Mouse (Mus musculus) stomach, embryonic 14.5 days (tissue): ENCODE measurements around the gene Tyro3. TPM values are rescaled to one million over a fixed set of nuclear protein-coding genes. Genes with fewer than 3 reads are reported as not detected.

Experiments
- ATAC-seq: fragments of 200-750 bp; cut with Nextera tagmentation; 2 replicates; pipeline ENCODE4 v1.8.0; 2017; ENCODE audit warnings: low read depth, moderate TSS enrichment; ENCODE audit not compliant: insufficient number of reproducible peaks, insufficient read depth, low FRiP score
- H3K27ac ChIP-seq: fragments of 300-500 bp; sonication (generic); 2 replicates; pipeline ENCODE4 v1.5.1; 2014; ENCODE audit warnings: mild to moderate bottlenecking, low read length, moderate library complexity, mixed read lengths
- H3K27me3 ChIP-seq: fragments of 300-500 bp; sonication (generic); 2 replicates; pipeline ENCODE4 v1.6.1; 2014; ENCODE audit warnings: low read length, control low read depth, mixed read lengths; ENCODE audit not compliant: control insufficient read depth, insufficient read depth
- H3K36me3 ChIP-seq: fragments of 300-500 bp; sonication (generic); 2 replicates; pipeline ENCODE4 v1.6.1; 2014; ENCODE audit warnings: mild to moderate bottlenecking, control low read depth, low read length, moderate library complexity, mixed read lengths; ENCODE audit not compliant: control insufficient read depth, insufficient read depth
- H3K4me1 ChIP-seq: fragments of 300-500 bp; sonication (generic); 2 replicates; pipeline ENCODE4 v1.6.1; 2014; ENCODE audit warnings: low read length, control low read depth, mixed read lengths; ENCODE audit not compliant: control insufficient read depth, insufficient read depth
- H3K4me2 ChIP-seq: fragments of 300-500 bp; sonication (generic); replicated peaks from 2 replicates; pipeline ENCODE4 v1.6.1; 2014; ENCODE audit warnings: low read depth, low read length, control low read depth
- H3K4me3 ChIP-seq: fragments of 300-500 bp; sonication (generic); 2 replicates; pipeline ENCODE4 v1.5.1; 2014; ENCODE audit warnings: low read depth, low read length, control low read depth
- H3K9ac ChIP-seq: fragments of 300-500 bp; sonication (generic); replicated peaks from 2 replicates; pipeline ENCODE4 v1.6.1; 2014; ENCODE audit warnings: low read depth, mild to moderate bottlenecking, control low read depth, low read length, moderate library complexity, mixed read lengths
- H3K9me3 ChIP-seq: fragments of 300-500 bp; sonication (generic); 2 replicates; pipeline ENCODE4 v1.6.1; 2016; ENCODE audit warnings: low read depth, low read length, control low read depth; ENCODE audit not compliant: control insufficient read depth
- WGBS: fragments of 180-500 bp; shearing (Covaris S2); extraction: QIAGEN DNeasy Blood & Tissue Kit; methylation state at CpG from one replicate; pipeline ENCODE4 v1.1.7; 2014; 5-methylcytosine and 5-hydroxymethylcytosine counted together
- polyA plus RNA-seq: library from polyadenylated mRNA; unstranded; fragments of >200 nt; fragmentation: Nextera tagmentation; extraction: Ambion mirVana; gene quantifications from 2 replicates; pipeline ENCODE4 v1.2.1, GENCODE M21; 2014

Tyro3 gene
- polyA plus RNA-seq, 1 experiment from 2014 or later = 27.2 TPM

- no peak for ATAC-seq
- H3K9ac ChIP-seq = no peak overlapping the region
- no peaks in the 10 kb centered on the region for H3K9me3 ChIP-seq
- H3K27ac ChIP-seq = no peak overlapping the region
- H3K36me3 ChIP-seq = peaks cover 37% of the 10 kb centered on the region
- H3K4me2 ChIP-seq = no peak overlapping the region
- WGBS = 84% methylated on average over 12 of the region's 12 CpGs
- H3K4me3 ChIP-seq = no peak overlapping the region
- H3K27me3 ChIP-seq = no peaks in the 10 kb centered on the region
- H3K4me1 ChIP-seq = peaks cover 6% of the 10 kb centered on the region; the same call in 1 of the 2 replicates
These were observed 13.4 kb downstream of the Tyro3 start for GRCm38 (mm10) chr2:119810890-119811289.

- Histone ChIP-seq H3K9me3 (no peaks in the 10 kb centered on the region), H3K4me2 (no peak overlapping the region), H3K9ac (no peak overlapping the region), H3K36me3 (peaks cover 36% of the 10 kb centered on the region), H3K4me3 (no peak overlapping the region), H3K27ac (no peak overlapping the region), H3K4me1 (0 out of 2 replicates have a peak, but pooled peaks cover 6% of the 10 kb centered on the region), H3K27me3 (no peaks in the 10 kb centered on the region)
- ATAC-seq = no peak
- WGBS = 89% methylated on average over 14 of the region's 14 CpGs
These were observed 14.1 kb downstream of the Tyro3 start for GRCm38 (mm10) chr2:119811490-119812146.

GRCm38 (mm10) chr2:119814376-119814933 lies 16.9 kb downstream of the Tyro3 start:
- H3K36me3 ChIP-seq = peaks cover 42% of the 10 kb centered on the region
- no peak overlapping the region for H3K27ac ChIP-seq

GRCm38 (mm10) chr2:119816611-119817010 lies 19.1 kb downstream of the Tyro3 start:
- H3K36me3 ChIP-seq = peaks cover 29% of the 10 kb centered on the region
- WGBS = 91% methylated on average over 13 of the region's 13 CpGs

More at GRCm38 (mm10) chr2:119814376-119814933, 16.9 kb downstream of the Tyro3 start:
- Histone ChIP-seq H3K9ac (no peak overlapping the region), H3K4me1 (no peaks in the 10 kb centered on the region), H3K4me3 (no peak overlapping the region), H3K9me3 (no peaks in the 10 kb centered on the region), H3K27me3 (no peaks in the 10 kb centered on the region), H3K4me2 (no peak overlapping the region)
- WGBS = 58% methylated on average over 7 of the region's 7 CpGs
- no peak for ATAC-seq

GRCm38 (mm10) chr2:119817047-119817446 lies 19.5 kb downstream of the Tyro3 start:
- ATAC-seq = 0 out of 2 replicates have a peak, but pooled peaks have one; percentile 10
- Histone ChIP-seq H3K36me3 (peaks cover 25% of the 10 kb centered on the region), H3K4me3 (no peak overlapping the region), H3K27ac (no peak overlapping the region), H3K4me2 (no peak overlapping the region), H3K4me1 (no peaks in the 10 kb centered on the region), H3K9me3 (no peaks in the 10 kb centered on the region), H3K27me3 (no peaks in the 10 kb centered on the region), H3K9ac (no peak overlapping the region)
- WGBS = 84% methylated on average over 5 of the region's 5 CpGs

More at GRCm38 (mm10) chr2:119816611-119817010, 19.1 kb downstream of the Tyro3 start:
- no peak overlapping the region for H3K4me2 ChIP-seq
- no peaks in the 10 kb centered on the region for H3K4me1 ChIP-seq
- no peak overlapping the region for H3K27ac ChIP-seq
- no peak for ATAC-seq
- H3K9ac ChIP-seq = no peak overlapping the region
- no peaks in the 10 kb centered on the region for H3K27me3 ChIP-seq
- H3K9me3 ChIP-seq = no peaks in the 10 kb centered on the region
- H3K4me3 ChIP-seq = no peak overlapping the region

GRCm38 (mm10) chr2:119818668-119819272 lies 21.2 kb downstream of the Tyro3 start:
- H3K4me3 ChIP-seq = no peak overlapping the region
- peak overlapping the region; percentile 41; the same call in 1 of the 2 replicates for H3K27ac ChIP-seq
- no peaks in the 10 kb centered on the region for H3K4me1 ChIP-seq
- peaks cover 17% of the 10 kb centered on the region for H3K36me3 ChIP-seq
- no peak overlapping the region for H3K9ac ChIP-seq
- WGBS = 33% methylated on average over 9 of the region's 9 CpGs
- no peaks in the 10 kb centered on the region for H3K27me3 ChIP-seq
- H3K4me2 ChIP-seq = no peak overlapping the region
- ATAC-seq = peak; percentile 59
- no peaks in the 10 kb centered on the region for H3K9me3 ChIP-seq

- ATAC-seq = no peak
- Histone ChIP-seq H3K4me3 (no peak overlapping the region), H3K9ac (no peak overlapping the region), H3K36me3 (peaks cover 10% of the 10 kb centered on the region), H3K9me3 (no peaks in the 10 kb centered on the region), H3K27ac (no peak overlapping the region), H3K4me1 (no peaks in the 10 kb centered on the region), H3K27me3 (no peaks in the 10 kb centered on the region), H3K4me2 (no peak overlapping the region)
- WGBS = 83% methylated on average over 9 of the region's 9 CpGs
These were observed 23.6 kb downstream of the Tyro3 start for GRCm38 (mm10) chr2:119821136-119821535.

- no peaks in the 10 kb centered on the region for H3K27me3 ChIP-seq
- H3K4me3 ChIP-seq = no peak overlapping the region
- H3K9me3 ChIP-seq = no peaks in the 10 kb centered on the region
- H3K27ac ChIP-seq = no peak overlapping the region
- 71% methylated on average over 2 of the region's 2 CpGs for WGBS
- no peaks in the 10 kb centered on the region for H3K36me3 ChIP-seq
- no peaks in the 10 kb centered on the region for H3K4me1 ChIP-seq
- no peak overlapping the region for H3K4me2 ChIP-seq
- ATAC-seq = no peak
- H3K9ac ChIP-seq = no peak overlapping the region
These were observed 33.0 kb downstream of the Tyro3 start for GRCm38 (mm10) chr2:119830579-119830978.
